Mouse (Mus musculus): Measurements from ENCODE around the gene Mslnl. TPM values are rescaled to one million over a fixed set of nuclear protein-coding genes. Genes with fewer than 3 reads are reported as not detected.
A peak's percentile ranks its signal among the peaks of the same experiment; 100 is the strongest.

The Mslnl gene
- not detected in 2 replicates for polyA plus RNA-seq (2016; fragmentation: Nextera tagmentation; extraction: Ambion mirVana)

DNA sequence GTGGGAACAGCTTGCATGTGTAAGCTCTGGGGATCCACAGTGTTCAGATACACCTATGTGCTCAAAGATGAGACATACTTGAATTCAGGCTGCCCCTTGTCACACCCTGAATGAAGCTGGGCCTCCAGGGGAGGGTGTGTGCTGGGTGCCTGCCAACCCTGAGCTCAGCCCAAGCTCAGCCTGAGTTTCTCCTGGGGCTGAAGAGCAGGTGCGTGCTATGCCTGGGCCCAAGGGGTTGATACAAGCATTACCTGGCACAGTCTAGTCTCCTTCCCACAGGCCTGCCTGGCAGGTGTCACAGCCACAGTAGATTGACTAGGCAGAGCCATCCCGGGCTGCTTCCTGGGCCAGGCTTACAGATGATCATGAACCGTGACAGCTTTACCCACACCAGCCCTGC lies at the start of gene Mslnl:
TSS of gene Mslnl (plus strand) at position 298 of the 400 bp plus-strand sequence.
- no peak within 1 kb of the TSS for H3K9ac ChIP-seq (replicated peaks)
- H3K4me1 ChIP-seq, result no peaks in the 10 kb centered on the region
- ATAC-seq (ENCODE audit: low FRiP score, low read depth), result no peak
- no peak within 1 kb of the TSS for H3K4me2 ChIP-seq (replicated peaks)
- H3K36me3 ChIP-seq, result peaks cover 6% of the 10 kb centered on the region; the same call in 1 of the 2 replicates
- H3K9me3 ChIP-seq, result no peaks in the 10 kb centered on the region
- no peak within 1 kb of the TSS for H3K27ac ChIP-seq (replicated peaks)
- peaks cover 4% of the 10 kb centered on the region; the same call in 1 of the 2 replicates for H3K27me3 ChIP-seq
- H3K4me3 ChIP-seq, result no peak within 1 kb of the TSS
- 73% methylated on average over 3 of the region's 3 CpGs for WGBS

GRCm38 (mm10) chr17:25686323-25686722 lies 49.5 kb upstream of the Mslnl start:
- no peak overlapping the region for H3K27ac ChIP-seq (replicated peaks)
- WGBS, result 48% methylated on average over 7 of the region's 7 CpGs
- peaks cover 5% of the 10 kb centered on the region; the same call in 1 of the 2 replicates for H3K27me3 ChIP-seq
- H3K36me3 ChIP-seq, result no peaks in the 10 kb centered on the region
- no peak overlapping the region for H3K4me2 ChIP-seq (replicated peaks)
- H3K4me3 ChIP-seq, result no peak overlapping the region
- H3K9ac ChIP-seq (replicated peaks), result no peak overlapping the region
- H3K4me1 ChIP-seq, result peaks cover 9% of the 10 kb centered on the region
- no peak for ATAC-seq (ENCODE audit: low FRiP score, low read depth)
- no peaks in the 10 kb centered on the region for H3K9me3 ChIP-seq

DNA sequence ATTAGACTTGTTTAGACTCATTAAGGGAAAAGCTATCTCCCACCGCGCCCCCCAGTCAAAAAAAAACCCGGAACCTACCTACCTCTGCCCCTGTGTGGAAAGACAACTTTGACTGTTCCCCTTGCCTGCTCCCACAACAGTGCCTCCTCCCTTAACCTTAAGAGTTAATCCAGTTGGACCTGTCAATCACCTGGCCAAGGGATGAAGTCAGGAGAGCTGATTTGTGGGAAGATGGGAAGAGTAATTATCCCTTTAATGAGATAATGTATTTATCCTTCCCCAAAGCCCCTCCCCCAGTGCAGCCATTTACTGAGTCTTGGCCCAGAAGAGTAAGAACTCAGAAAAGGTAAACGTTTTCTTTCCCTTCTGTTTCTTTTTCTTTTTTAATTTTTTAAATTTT lies 46.9 kb upstream of the Mslnl start:
- H3K9me3 ChIP-seq, result no peaks in the 10 kb centered on the region
- peaks cover 7% of the 10 kb centered on the region for H3K4me1 ChIP-seq
- H3K4me2 ChIP-seq (replicated peaks), result no peak overlapping the region
- no peak overlapping the region for H3K9ac ChIP-seq (replicated peaks)
- H3K4me3 ChIP-seq, result no peak overlapping the region
- ATAC-seq (ENCODE audit: low FRiP score, low read depth), result no peak
- H3K36me3 ChIP-seq, result no peaks in the 10 kb centered on the region
- whole genome bisulfite sequencing, result 77% methylated on average over 4 of the region's 4 CpGs
- peaks cover 5% of the 10 kb centered on the region; the same call in 1 of the 2 replicates for H3K27me3 ChIP-seq
- H3K27ac ChIP-seq (replicated peaks), result no peak overlapping the region

DNA sequence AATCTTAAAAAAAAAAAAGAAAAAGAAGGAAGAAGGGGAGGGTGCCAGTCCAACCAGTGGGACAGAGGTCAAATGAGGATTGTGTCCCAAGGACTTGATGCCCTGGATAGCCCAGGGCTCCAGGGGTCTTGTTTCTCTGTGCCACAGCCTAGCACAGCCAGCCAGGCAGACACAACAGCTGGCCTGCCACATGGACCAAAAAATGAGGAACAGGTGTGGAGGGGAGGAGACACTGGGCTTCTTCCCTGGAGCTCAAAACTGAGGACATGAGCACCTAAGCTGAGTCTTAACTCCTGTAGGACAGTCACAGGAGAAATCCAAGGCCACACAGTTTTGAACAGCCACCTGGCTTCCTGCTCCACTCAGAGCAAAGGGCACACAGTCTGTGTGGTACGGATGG lies 39.6 kb upstream of the Mslnl start:
- Histone ChIP-seq H3K27me3 (peaks cover 5% of the 10 kb centered on the region; the same call in 1 of the 2 replicates), H3K4me2 (replicated peaks) (no peak overlapping the region), H3K9me3 (no peaks in the 10 kb centered on the region), H3K27ac (replicated peaks) (no peak overlapping the region), H3K4me1 (no peaks in the 10 kb centered on the region), H3K36me3 (no peaks in the 10 kb centered on the region), H3K9ac (replicated peaks) (no peak overlapping the region), H3K4me3 (no peak overlapping the region)
- 50% methylated on average over 1 of the region's 1 CpGs for WGBS
- ATAC-seq (ENCODE audit: low FRiP score, low read depth), result no peak

GRCm38 (mm10) chr17:25698446-25698845 lies 37.4 kb upstream of the Mslnl start:
- Histone ChIP-seq H3K27me3 (peaks cover 5% of the 10 kb centered on the region; the same call in 1 of the 2 replicates), H3K9me3 (no peaks in the 10 kb centered on the region), H3K27ac (replicated peaks) (no peak overlapping the region), H3K9ac (replicated peaks) (no peak overlapping the region), H3K36me3 (no peaks in the 10 kb centered on the region), H3K4me2 (replicated peaks) (no peak overlapping the region), H3K4me1 (no peaks in the 10 kb centered on the region), H3K4me3 (no peak overlapping the region)
- ATAC-seq (ENCODE audit: low FRiP score, low read depth), result no peak
- WGBS, result 13% methylated on average over 7 of the region's 7 CpGs

DNA sequence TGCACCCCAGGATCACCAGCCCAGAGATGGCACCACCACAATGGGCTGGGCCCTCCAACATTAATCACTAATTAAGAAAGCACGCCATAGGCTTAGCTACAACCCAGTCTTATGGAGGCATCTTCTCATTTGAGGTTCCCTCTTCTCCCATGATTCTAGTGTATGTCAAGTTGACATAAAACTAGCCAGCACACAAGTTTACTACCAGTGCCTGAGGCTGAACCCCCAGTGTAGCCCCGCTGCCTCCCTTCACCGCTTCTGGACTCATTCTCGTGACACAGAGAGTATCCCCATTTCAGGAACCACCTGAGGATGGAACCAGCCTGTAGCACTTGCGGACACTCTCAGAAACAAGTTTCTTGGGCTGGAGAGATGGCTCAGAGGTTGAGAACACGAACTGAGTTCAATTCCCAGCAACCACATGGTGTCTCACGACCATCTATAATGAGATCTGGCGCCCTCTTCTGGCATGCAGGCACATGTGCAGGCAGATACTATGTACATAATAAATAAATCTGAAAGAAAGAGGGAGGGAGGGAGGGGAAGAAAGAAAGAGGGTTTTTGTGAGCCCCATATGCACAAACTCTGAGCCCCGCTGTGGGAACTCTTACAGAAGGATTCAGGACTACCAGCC lies 34.9 kb upstream of the Mslnl start:
- Histone ChIP-seq H3K27me3 (peaks cover 5% of the 10 kb centered on the region; the same call in 1 of the 2 replicates), H3K4me2 (replicated peaks) (no peak overlapping the region), H3K9me3 (no peaks in the 10 kb centered on the region), H3K36me3 (no peaks in the 10 kb centered on the region), H3K27ac (replicated peaks) (no peak overlapping the region), H3K4me1 (no peaks in the 10 kb centered on the region), H3K9ac (replicated peaks) (no peak overlapping the region), H3K4me3 (no peak overlapping the region)
- no peak for ATAC-seq (ENCODE audit: low FRiP score, low read depth)
- WGBS, result 58% methylated on average over 9 of the region's 9 CpGs

DNA sequence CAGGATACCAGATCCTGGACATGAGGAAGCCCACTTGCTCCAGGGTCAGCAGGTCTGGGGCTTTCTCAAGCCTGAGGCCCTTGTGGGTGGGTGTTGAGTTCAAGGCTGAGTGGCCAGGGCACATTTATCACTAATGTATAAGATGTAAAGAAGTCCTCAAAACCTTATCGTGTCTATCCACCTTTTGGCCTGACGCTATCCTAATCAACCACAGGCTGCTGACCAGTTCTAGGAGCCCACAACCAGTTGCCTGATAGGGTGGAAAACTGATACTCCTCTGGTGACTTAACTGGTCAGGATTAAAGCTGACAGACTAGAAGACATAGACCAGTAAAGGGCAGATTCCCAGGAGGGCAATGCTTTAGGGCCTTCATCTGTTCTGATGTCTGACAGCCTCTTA lies 25.8 kb upstream of the Mslnl start:
- peaks cover 2% of the 10 kb centered on the region for H3K27me3 ChIP-seq
- 94% methylated on average over 2 of the region's 2 CpGs for WGBS
- H3K27ac ChIP-seq (replicated peaks), result no peak overlapping the region
- no peaks in the 10 kb centered on the region for H3K36me3 ChIP-seq
- no peak overlapping the region for H3K9ac ChIP-seq (replicated peaks)
- H3K9me3 ChIP-seq, result no peaks in the 10 kb centered on the region
- H3K4me2 ChIP-seq (replicated peaks), result no peak overlapping the region
- no peak overlapping the region for H3K4me3 ChIP-seq
- no peak for ATAC-seq (ENCODE audit: low FRiP score, low read depth)
- H3K4me1 ChIP-seq, result no peaks in the 10 kb centered on the region

DNA sequence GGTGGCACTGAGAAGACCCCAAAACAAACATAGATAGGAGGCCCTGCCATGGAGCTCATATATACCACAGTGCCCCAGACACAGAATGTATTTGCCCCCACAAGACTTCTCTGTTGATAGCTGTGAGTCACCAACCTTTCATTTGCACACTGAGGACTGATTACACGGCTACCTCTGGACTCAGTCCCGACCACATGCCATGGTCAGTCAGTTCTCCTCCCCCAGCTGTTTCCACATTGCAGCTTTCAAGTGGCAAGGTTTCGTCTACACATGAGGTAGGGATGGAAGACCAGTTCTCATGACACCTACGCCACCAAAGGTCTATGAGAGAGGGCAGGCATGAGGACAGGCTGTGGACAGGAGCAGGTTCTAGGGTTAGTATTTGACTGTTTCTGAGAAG lies 24.7 kb upstream of the Mslnl start:
- ATAC-seq (ENCODE audit: low FRiP score, low read depth), result no peak
- H3K4me2 ChIP-seq (replicated peaks), result no peak overlapping the region
- H3K27ac ChIP-seq (replicated peaks), result no peak overlapping the region
- H3K9me3 ChIP-seq, result no peaks in the 10 kb centered on the region
- H3K4me1 ChIP-seq, result no peaks in the 10 kb centered on the region
- no peak overlapping the region for H3K9ac ChIP-seq (replicated peaks)
- 84% methylated on average over 4 of the region's 4 CpGs for WGBS
- H3K27me3 ChIP-seq, result peaks cover 14% of the 10 kb centered on the region
- no peaks in the 10 kb centered on the region for H3K36me3 ChIP-seq
- H3K4me3 ChIP-seq, result no peak overlapping the region

GRCm38 (mm10) chr17:25715627-25716026 lies 20.2 kb upstream of the Mslnl start:
- WGBS, result 57% methylated on average over 3 of the region's 3 CpGs
- Histone ChIP-seq H3K36me3 (peaks cover 14% of the 10 kb centered on the region), H3K9me3 (no peaks in the 10 kb centered on the region), H3K27me3 (peaks cover 39% of the 10 kb centered on the region), H3K4me2 (replicated peaks) (no peak overlapping the region), H3K4me1 (peaks cover 11% of the 10 kb centered on the region), H3K27ac (replicated peaks) (no peak overlapping the region), H3K4me3 (no peak overlapping the region), H3K9ac (replicated peaks) (no peak overlapping the region)
- no peak for ATAC-seq (ENCODE audit: low FRiP score, low read depth)

DNA sequence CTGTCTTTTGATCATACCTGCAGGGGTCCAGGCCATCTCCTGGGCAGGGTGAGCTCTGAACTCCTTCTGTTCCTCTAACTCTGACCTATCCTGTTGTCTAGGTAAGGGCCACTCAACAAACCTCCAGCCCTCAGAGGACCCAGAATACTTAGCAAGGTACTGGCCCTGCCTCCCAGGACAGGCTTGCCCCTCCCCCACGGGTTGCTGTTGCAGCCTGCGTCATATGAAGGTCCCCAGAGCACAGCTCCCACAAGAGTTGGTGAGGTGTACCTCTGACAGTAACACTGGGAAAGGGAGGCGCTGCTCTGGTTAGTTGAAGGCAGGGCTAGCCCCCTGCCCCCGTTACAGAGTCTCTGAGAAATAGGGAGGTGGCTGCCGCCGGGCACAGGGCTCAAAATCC lies 19.7 kb upstream of the Mslnl start:
- WGBS, result 5% methylated on average over 6 of the region's 6 CpGs

DNA sequence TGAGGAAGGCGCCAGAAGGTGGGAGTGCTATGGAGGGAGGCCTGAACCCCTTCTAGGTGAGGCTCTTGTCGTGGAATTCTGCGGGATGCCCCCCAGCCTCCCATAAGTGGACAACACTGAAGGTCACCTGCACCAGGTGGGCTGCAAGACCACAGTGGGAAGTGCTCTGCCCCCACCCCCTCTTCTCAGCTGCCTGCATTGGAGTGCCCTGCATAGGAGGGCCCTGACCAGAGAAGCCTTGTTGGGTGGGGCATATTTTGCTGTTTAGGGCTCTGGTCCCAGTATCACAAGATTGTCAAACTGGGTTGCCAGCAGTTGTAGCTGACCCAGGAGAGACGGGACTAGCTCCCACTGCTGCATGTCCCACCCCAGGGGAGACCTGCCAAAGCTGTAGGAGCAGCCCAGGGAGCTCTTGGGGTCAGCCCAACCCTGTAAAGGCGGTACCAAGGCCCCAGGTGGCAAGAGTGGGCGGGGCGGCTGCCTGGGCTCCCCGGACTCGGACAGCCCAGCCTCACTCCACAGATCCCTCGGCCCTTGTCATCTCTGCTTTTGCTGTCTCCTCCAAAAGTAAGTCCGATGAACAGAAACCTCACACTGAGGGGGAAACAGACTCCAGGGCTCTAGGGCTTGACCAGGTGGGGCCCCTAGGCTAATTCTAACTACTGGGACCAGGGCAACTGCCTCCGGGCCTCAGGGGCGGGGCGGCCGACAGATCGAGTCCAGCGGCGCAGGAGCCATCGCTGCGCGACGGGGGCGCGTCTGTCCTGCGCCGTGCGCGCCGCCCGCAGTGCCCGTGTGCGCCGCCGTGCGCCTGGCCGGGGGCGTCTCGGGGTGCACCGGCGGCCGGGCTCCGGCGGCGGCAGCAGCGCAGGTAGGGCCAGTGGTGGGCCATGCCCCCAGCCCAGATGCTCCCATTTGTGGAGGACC lies 18.9 kb upstream of the Mslnl start, which contains the start of gene Gng13:
TSS of gene Gng13 (plus strand) at position 461 of the 927 bp plus-strand sequence.
- no peak within 1 kb of the TSS for H3K27ac ChIP-seq (replicated peaks)
- peaks cover 23% of the 10 kb centered on the region for H3K36me3 ChIP-seq
- H3K27me3 ChIP-seq, result peaks cover 39% of the 10 kb centered on the region
- peaks cover 11% of the 10 kb centered on the region for H3K4me1 ChIP-seq
- no peaks in the 10 kb centered on the region for H3K9me3 ChIP-seq
- H3K9ac ChIP-seq (replicated peaks), result peak within 1 kb of the TSS; percentile 41; the same call in 1 of the 2 replicates
- 1% methylated on average over 45 of the region's 45 CpGs for WGBS
- 0 out of 2 replicates have a peak, but pooled peaks have one; percentile 30 for ATAC-seq (ENCODE audit: low FRiP score, low read depth)
- H3K4me3 ChIP-seq, result peak within 1 kb of the TSS; percentile 41
- H3K4me2 ChIP-seq (replicated peaks), result peak within 1 kb of the TSS; percentile 67

More for the DNA sequence above, 19.7 kb upstream of the Mslnl start:
- H3K4me2 ChIP-seq (replicated peaks), result no peak overlapping the region
- H3K9me3 ChIP-seq, result no peaks in the 10 kb centered on the region
- H3K4me3 ChIP-seq, result no peak overlapping the region
- no peak overlapping the region for H3K27ac ChIP-seq (replicated peaks)
- peaks cover 39% of the 10 kb centered on the region for H3K27me3 ChIP-seq
- peaks cover 11% of the 10 kb centered on the region for H3K4me1 ChIP-seq
- no peak overlapping the region for H3K9ac ChIP-seq (replicated peaks)
- peaks cover 19% of the 10 kb centered on the region for H3K36me3 ChIP-seq
- ATAC-seq (ENCODE audit: low FRiP score, low read depth), result no peak

DNA sequence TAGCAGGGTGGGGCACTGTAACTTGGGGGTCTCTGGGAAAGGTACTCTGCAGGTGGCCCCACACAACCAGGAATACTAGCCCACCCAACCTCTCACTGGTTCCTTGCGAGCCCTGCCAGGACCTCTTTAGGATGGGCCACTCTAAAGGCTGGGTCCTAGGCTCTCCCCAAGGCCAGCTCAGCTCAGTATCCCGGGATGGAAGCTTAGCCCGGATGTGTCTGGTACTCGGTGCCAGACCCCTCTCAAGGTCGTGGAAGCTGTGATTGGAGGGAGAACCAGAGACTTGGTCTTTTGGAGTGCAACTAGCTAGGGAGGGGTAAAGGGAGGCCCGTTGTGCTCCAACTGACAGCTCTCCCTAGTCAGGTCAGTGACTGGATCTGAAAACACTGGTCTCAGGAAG lies 18.2 kb upstream of the Mslnl start:
- 11% methylated on average over 6 of the region's 6 CpGs for WGBS
- Histone ChIP-seq H3K27ac (replicated peaks) (no peak overlapping the region), H3K9ac (replicated peaks) (peak overlapping the region; percentile 41; the same call in 1 of the 2 replicates), H3K27me3 (peaks cover 39% of the 10 kb centered on the region), H3K4me1 (peaks cover 11% of the 10 kb centered on the region), H3K9me3 (no peaks in the 10 kb centered on the region), H3K4me3 (peak overlapping the region; percentile 41), H3K4me2 (replicated peaks) (peak overlapping the region; percentile 67), H3K36me3 (peaks cover 30% of the 10 kb centered on the region)
- ATAC-seq (ENCODE audit: low FRiP score, low read depth), result no peak
